Mouse (Mus musculus) CD4-positive, CD25-positive, alpha-beta regulatory T cell, adult 2 months (primary cell): Measurements from ENCODE around the gene Gan.
A peak's percentile ranks its signal among the peaks of the same experiment; 100 is the strongest.

ENCODE experiments used
- DNase-seq: peaks from one replicate; pipeline ENCODE4 v3.0.0-alpha.2; 2012; ENCODE audit warnings: low read depth, low spot score

The Gan gene

DNA sequence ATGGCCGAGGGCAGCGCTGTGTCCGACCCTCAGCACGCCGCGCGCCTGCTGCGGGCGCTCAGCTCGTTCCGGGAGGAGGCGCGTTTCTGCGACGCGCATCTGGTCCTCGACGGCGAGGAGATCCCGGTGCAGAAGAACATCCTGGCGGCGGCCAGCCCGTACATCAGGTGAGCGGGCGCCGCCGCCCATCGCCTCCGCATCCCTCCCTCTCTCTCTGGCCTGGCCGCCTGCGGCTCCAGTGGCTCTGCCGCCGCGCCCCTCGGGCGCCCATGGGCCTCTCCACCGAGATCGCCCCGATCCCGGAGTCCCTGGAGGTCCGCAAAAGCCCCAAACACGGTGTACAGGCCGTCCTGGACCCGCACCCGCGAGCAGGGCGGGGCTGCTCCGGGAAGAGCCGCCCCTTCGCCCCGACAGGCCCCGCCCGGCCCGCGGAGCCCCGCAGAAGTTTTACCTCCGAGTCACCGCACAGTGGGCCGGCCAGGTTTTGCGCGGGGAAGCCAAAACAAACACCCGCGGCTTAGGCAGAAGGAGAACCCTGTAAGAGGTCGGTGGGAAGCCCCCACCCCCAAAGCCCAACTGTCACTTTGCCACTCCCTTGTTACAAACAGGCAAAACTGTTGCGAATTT lies at the start of gene Gan:
TSS of gene Gan (plus strand) at position 1 of the 627 bp plus-strand sequence.
- peak; percentile 67 for DNase-seq

DNA sequence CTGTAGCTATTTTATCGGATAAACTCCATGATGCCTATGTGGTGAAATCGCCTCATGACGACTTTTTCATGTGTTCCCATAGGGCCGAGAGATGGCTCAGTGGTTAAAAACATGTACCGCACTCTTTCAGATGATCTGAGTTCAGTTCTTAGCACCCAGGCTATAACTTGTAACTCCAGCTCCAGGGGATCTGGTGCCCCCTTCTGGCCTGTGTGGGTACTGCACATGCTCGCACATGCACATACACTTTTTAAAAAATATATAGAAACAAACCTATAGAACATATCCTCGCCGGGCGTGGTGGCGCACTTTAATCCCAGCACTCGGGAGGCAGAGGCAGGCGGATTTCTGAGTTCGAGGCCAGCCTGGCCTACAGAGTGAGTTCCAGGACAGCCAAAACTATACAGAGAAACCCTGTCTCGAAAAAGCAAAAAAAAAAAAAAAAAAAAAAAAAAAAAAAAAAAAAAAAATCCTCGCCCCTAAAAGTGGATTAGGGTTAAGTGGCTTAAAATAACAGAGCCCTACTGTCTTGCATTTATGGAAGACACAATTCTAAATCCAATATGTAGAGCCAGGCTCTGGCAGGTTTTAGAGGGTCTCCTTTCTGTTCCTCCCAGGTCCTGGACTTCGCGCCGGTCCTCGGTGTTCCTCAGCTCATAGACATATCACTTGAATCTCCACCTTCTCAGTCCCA lies 48.8 kb upstream of the Gan start:
- DNase-seq = peak; percentile 60

DNA sequence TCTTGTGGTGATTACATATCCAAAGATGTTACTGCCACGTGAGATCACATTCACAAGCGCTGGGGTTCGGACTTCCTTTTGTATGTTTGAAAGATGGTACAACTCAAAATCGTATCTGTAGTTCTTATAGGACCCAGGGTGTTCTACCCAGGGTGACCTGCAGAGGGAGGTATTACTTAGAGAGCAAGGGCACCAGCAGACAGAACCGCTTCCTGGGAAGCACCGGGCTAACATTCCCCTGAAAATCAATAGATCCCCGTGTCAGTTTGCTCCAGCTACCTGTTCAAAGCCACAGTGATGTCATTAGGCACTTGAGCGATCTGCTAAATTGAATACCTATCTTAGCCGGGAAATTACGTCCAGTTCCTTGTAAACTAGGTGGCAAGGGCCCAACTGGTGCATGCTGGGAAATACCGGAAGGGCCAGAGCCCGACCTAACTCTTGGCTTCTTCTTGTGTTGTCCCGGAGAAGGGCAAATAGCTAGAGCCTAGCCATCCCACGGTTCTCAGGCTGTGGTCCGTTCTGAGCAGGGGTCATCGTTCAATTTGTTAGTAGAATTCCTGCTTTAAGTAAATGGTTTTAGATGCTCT lies 48.0 kb upstream of the Gan start:
- peak; percentile 60 for DNase-seq

- no peak for DNase-seq
Measured at GRCm38 (mm10) chr8:117111641-117112040, 46.3 kb upstream of the Gan start.

DNA sequence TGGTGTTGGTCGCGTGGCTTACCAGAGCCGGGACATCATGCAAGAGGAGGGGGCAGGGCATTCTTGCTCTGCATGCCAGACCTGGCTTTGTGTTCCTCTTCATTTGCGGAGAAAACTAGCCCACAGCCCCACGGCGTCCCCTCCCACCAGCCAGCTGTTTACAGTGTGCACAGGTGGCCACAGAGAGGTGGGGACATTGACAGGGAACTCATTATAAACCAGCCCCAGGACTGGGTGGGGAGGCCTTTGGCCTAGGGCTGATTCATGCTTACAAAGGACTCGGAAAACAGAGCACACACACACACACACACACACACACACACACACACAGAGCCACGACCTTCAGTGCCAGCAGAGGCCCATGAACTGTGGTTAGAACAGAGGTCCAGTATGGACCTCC lies 45.7 kb upstream of the Gan start:
- DNase-seq = no peak

GRCm38 (mm10) chr8:117115094-117115493 lies 42.8 kb upstream of the Gan start:
- DNase-seq = no peak

DNA sequence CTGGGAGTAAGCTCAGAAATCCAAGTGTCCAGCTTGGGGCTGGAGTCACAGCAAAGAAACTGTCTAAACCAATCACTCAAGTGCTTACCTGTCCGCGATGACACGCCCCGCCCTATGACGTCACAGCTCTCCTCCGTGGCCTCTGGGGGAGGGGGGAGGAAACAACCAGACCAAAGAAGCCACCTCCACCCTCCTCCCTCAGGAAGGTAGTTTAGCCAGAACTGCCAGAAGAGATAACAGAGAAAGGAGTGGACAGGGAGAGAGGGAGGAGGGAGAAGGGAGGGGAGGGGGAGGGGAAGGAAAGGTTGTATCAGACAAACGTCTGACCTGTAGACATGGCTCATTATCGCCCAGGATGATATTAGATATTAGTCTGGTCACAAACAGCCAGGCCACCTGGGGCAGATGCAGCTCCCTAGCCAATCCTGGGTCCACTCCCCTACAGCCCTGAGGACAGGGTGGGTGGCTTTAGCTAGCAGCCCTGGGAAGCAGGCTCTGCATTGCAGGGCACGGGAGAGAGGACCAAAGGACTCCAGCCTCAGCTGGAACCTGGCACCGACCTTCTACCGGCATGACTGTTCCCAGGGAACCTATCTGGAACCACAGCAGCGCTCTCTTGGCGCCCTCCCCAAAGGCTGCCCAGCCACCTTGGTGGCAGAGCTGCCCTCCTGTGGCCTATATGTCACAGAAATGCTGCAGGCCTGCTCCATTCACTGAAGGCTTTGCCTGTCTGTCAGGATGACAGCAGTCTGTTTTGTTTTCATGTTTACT lies 42.1 kb upstream of the Gan start:
- peak; percentile 55 for DNase-seq

DNA sequence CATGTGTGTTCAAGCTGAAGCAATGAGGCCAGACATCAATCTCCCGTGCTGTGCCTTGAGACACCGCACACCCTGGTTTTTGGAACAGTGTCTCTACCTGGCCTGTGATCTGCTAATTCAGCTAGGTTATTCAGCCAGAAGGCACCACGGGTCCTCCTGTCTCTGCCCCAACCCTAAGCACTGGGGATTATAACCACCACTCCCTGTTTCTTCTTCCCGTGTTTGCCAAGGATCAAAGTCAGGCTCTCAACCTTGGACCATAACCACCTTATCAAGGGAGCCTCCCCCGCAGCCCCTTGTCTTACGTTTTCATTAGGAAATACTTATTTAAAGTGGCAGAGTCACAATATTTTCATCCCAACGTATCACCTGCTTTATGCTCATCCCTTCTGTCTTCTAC lies 41.4 kb upstream of the Gan start:
- DNase-seq = no peak

DNA sequence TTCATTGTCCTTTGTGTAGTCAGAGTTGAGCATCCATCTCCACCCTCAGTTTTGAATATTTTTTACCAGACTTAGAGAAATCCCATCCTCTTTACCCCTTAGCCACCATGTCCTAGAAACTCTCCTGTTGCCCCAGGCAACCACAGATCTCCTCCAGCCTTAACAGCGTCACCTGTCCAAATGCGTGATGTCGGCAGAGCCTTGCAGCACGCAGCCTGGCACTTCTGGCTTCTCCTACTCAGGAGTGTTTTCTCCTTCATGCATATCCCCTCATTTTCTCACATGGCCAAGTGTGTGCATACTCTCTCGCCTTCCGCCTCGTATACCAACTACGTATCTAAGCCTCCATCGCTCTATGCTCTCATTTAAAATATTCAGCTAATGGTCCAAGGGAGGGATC lies 39.5 kb upstream of the Gan start:
- no peak for DNase-seq

GRCm38 (mm10) chr8:117121277-117121676 lies 36.7 kb upstream of the Gan start:
- no peak for DNase-seq

- no peak for DNase-seq
Measured at GRCm38 (mm10) chr8:117123850-117124633, 33.9 kb upstream of the Gan start.

DNA sequence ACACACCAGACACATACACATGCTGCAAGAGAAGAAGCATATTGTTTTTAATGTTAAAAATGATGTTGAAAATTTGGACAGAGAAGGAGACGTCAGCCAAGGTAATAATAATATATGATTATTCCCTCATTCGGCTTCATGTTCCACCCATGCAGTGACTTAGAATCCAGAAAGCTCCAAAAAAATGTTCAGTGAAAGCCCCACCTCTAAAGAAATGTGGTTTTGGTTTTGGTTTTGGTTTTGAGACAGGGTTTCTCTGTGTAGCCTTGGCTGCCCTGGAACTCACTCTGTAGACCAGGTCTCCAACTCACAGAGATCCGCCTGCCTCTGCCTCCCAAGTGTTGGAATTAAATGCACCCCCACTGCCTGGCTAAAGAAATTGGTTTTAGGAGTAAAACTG lies 32.1 kb upstream of the Gan start:
- no peak for DNase-seq

- DNase-seq = no peak
Measured at GRCm38 (mm10) chr8:117126411-117126810, 31.5 kb upstream of the Gan start.

DNA sequence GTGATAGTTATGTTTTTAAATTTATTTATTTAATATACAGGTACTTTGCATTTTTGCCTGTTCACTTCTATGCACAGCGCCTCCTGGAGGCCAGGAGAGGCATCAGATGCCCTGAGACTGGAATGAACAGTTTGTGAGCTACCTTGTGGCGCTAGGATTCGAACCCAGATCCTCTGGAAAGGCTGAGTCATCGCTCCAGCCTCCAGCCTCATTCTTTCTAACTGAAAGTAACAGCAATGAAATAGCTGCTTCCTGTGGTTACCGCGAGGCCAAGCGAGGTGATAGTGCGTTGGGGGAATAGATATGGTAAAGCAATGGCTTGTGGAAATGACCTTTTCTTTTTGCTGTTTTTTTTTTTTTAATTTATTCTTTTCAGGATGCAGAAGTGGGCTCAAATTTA lies 30.9 kb upstream of the Gan start:
- DNase-seq = peak; percentile 19

- DNase-seq = no peak
Measured at GRCm38 (mm10) chr8:117133702-117134101, 24.2 kb upstream of the Gan start.

- DNase-seq = no peak
Measured at GRCm38 (mm10) chr8:117136351-117136750, 21.6 kb upstream of the Gan start.

DNA sequence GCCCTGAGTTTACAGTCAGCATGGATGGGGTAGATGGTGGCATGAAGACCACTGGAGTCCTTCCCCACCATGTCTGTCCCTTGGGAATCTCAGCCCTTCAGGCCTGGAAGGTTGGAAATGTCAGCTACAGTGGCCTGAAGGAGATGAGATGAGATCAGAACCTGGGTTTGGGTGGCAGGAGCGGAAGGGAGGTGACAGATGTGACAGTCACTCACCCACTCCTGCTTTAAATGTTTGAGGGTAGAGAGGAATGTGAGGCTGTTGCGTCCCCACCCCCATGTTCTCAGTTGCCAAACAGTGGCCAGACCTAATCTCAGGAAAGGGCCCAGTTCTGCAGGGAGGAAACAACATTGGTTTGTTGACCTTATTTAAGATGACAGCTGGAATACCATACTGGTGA lies 21.2 kb upstream of the Gan start:
- no peak for DNase-seq

DNA sequence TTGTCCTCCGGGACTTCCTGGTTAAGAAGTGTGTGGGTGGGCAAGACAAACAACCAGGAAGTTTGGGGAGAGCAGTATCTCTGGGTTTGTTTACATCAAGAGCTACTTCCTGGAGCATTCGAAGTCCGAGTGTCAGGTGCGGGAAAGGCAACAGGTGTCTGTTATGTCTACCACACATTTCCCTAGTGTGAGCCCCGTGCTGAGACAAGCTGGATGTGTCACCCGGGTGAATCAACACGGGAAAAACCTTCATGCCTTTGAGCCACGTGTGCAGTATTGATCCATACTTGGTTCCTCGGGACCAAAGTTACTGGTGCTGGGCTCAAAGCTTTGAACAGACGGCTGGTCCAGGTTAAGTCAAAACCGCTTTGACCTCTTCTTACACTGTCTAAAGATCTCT lies 20.6 kb upstream of the Gan start:
- DNase-seq = no peak

GRCm38 (mm10) chr8:117148520-117148919 lies 9.4 kb upstream of the Gan start:
- peak; percentile 46 for DNase-seq

DNA sequence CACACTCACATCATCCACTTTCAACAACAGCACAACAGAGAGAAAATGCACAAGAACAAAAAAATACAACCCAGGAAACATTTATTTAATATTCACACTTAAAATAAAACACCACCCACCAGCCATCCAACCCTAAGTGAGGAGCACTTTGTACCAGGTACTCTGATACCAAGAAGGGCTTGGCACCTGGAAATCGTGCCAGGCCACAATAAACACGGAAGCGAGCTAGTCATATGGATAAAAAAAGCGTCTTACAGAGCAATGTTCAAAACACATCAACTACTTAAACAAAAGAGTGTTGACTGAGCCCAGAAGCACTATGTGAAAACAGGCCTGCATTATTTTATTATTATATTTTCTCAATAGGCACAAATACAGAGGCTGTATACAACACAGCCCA lies 1.8 kb upstream of the Gan start:
- DNase-seq = no peak

DNA sequence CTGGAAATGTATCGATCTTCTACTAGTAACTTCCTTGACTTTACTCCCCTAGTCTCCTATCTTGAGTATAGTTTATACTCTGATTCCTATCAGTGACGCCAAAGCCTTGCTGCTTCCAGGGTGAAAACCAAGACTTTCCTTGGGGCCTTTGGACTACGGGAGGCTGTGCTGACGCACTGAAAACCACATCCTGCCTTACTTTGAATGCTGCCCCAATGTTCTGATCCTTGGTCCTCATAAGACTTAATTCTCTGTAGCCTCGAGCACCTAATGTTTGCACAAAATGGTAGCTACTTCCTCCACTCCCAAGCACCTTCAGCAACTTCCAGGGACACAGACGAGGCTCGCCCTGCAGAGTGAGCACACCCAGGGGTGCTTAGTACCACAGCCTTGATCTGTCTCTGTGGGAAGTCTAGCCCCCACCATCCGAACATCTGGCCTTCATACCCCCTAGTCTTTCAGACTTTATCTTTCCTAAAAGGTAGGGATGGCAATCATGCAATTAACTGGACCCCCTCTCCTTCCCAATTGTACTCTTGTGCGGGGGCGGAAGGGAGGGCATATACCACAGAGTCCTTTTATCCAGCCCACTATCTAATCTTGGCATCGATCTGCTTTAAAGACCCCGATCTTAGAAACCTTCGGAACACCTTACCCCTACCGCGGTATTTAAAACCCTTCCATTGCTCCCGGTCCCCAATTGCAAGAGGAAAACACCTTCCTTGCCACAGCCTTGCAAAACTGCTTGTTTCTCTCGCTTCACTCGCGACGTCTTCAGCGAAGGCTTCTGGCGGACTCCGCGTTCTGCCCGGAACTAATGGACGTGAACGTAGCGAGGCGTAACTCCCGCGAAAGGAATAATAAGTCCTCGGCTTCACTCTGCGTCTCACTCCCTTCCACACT lies 818 bp upstream of the Gan start:
- DNase-seq = peak; percentile 62
